Mouse (Mus musculus) A20 (cell line): ENCODE data around the gene Abo.

Experiments used
- DNase-seq: peaks from one replicate; pipeline ENCODE4 v3.0.0-alpha.2; 2011; ENCODE audit warnings: low read depth, low spot score

Abo gene

GRCm38 (mm10) chr2:26870666-26871065, 5.9 kb upstream of the Abo start:
- DNase-seq: no peak

GRCm38 (mm10) chr2:26862856-26863255, 1.9 kb downstream of the Abo start:
- no peak for DNase-seq

- peak; percentile 61 for DNase-seq
Measured at GRCm38 (mm10) chr2:26847706-26848105, 17.1 kb downstream of the Abo start.

GRCm38 (mm10) chr2:26832478-26832877, 32.3 kb downstream of the Abo start:
- DNase-seq: no peak

GRCm38 (mm10) chr2:26828047-26828446, 36.7 kb downstream of the Abo start:
- DNase-seq: no peak

GRCm38 (mm10) chr2:26827261-26827975, 37.4 kb downstream of the Abo start:
- no peak for DNase-seq
